Mouse (Mus musculus) cerebellum, postnatal 36 days (tissue): ENCODE measurements at regions not wholly inside any gene's neighbourhood (a gene's known extent, or its start where the extent isn't known, plus 50 kb on each side); places are given as distances from the start of the nearest gene placed in this dataset.
"Not testable (repeated sequence)": the region's sequence is repeated elsewhere in the genome, so short reads cannot be mapped to it uniquely, and the experiment has no call there.

ENCODE experiments used
- DNase-seq, 2 experiments: peaks; one replicate each; pipeline ENCODE4 v3.0.0; 2021 to 2022; ENCODE audit warnings: mixed read lengths in 2 of 2

DNA sequence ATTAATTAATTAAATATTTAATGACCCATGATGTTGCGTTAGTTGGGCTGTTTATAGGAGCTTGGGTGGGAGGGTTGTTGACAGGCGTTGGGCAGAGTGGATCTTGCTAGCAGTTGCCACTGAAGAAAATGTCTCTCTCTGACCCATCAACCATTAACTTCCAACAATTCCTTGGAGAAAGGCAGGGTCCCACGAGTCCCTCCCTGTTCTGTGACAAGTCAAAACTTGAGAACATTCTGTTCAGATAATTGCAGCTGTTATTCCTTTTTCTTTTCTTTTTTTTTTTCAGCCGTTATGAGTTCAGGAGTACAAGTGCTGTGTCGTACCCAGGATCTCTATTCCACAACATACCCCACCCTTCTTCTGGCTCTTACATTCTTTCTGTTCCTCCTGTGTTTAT, 59.8 kb upstream of the Tnfrsf21 start:
- no peak for DNase-seq

DNA sequence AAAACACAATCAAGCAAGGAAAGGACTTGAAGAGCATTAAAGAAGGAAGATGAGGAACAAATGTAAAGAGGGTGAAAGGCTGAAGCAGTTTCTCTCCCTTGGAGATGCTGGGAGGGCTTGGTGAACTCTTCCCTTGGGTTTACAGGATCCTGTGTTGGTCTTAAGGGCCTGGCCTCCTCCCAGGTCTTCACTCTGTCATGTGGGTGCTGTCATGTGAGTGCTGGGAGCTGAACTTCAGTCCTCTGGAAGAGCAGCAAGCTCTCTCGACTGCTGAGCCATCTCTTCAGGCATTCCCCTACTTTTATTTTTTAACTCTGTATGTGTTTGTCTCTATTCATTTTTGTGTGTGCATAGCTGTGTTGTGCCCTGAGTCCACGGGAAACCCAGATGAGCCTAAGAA, 61.6 kb upstream of the Tnfrsf21 start:
- no peak for DNase-seq

DNA sequence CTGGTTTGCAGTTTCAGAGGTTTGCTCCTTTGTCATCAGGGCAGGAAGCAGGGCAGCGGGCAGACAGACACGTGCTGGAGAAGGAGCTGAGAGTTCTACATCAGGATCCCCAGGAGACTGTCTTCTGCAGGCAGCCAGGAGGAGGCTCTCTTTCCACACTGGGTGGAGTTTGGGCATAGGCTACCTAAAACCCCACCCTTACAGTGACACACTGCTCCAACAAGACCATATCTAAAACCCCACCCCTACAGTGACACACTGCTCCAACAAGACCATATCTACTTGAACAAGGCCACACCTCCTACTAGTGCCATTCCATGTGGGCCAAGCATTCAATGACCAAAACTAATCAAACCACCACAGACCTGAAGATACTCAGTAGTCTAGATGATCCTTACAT, 68.0 kb upstream of the Cd2ap start:
- no peak for DNase-seq

DNA sequence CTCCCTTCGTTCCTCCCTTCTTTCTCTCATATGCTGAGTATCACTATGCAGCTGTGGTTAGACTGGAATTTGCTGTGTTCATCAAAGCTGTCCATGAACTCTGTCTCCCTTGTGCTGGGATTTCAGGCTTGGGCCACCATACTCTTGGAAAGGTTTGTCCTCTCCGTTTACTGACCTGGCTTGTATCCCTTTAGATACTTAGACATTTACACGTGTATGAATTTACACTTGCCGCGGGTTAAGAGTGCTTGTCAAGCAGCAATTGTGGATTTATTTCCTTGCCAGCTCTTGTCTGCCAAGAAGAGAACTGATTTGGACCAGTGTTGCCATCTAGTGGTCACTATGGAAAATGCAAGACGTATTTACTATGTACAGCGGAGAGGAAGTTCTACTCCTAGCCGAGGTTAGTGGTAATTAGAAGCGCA, 66.8 kb upstream of the Cd2ap start:
- DNase-seq = peak; percentile 9 to 63

DNA sequence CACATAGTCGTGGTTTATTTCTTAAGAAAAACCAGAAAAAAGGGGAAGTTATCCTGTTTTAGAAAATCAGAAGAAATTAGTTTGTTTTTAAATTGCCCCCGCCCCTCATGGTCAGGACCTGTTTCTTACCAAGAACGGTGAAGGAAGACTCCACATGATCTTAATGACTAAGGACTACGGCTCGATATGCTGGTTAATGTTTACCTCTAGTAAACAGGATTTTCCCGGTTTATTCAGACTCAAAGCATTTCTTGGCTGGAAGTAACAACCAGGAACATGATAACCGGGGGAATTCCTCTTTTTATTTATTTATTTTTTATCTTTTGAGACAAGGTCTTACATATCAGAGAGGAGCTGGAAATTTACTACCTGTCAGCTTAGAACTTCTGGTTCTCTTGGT, 63.0 kb upstream of the Cd2ap start:
- no peak for DNase-seq

DNA sequence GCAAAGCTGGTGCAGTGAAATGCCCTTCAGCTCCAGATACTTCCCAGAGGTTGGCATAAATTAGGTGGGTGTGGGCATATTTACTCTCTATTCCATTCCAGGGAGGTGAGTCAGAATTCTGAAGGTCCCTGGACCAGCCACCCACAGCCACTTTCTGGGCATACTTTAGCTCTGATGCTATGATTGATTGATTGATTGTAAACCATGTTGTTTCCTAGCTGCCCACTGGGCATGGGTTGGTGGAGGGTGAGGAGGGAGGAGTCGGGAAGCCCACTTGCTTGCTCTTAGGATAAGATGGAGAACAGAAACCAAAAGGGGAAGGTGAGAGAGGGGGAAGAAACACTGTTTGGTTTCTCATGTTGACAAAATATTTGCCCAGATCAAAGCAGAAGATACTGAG, 62.1 kb upstream of the Cd2ap start:
- DNase-seq = no peak

DNA sequence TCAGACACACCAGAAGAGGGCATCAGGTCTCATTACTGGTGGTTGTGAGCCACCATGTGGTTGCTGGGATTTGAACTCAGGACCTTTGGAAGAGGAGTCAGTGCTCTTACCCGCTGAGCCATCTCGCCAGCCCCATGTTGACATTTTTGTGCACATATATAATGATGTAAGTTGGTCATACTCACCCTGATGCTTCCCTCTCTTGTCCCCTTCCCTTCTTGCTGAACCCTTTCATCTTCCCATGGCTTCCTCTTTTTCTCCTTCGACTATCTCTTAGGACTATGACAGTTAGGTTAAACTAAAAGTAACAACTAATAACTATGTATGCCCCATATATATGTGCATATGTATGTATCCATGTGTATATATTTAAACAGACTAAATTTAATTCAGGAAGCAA, 61.0 kb upstream of the Cd2ap start:
- not testable (repeated sequence) for DNase-seq

DNA sequence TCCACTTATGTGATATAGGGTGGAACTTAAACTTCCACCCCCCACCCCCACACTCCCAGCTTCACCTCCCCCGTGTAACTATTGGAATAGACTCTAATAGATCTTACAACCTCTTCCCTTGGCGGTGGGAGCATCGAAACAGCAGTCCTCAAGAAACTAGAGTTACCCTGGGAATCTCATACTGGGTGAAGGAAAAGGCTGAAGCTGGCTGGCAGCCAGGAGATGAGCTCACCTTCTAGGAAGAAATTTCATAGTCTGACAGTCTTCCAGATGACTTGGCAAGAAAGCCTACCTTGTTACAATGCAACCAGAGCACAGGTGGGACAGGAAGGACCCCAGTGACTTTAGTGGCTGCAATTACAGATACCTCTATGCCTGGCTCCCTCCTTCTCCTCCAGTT, 57.6 kb upstream of the Cd2ap start:
- peak in 1 of 2 experiments; percentile 6 for DNase-seq

DNA sequence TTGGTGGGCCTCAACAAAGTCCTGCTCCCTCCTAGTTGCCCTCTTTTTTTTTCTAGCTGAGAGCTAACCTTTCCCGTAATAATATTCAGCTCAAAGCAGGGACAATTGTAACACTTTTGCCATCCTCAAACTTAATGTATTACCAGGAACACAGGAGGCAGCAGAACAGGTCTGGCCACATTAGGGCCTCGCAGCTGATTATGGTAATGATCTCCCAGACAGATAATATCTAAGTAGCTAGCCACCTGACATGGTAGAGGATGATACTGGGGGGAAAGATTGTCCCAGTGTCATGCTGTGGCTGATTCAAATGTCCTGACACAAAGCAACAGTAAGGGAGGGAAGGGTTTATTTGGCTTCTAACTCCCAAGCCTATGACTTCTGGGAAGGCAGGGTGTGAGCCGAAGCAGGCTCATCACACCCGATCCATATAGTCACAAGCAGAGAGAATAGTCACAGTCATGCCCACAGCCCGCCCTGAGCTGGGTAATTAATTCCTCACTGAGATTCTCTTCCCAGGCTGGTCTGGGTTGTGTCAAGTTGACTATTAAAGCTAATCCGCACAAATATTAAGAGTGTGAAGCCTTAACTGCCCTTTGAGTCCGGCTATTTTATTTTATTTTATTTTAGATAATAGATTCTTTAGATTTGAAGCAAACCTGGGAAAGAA, 57.0 kb upstream of the Cd2ap start:
- no peak for DNase-seq

DNA sequence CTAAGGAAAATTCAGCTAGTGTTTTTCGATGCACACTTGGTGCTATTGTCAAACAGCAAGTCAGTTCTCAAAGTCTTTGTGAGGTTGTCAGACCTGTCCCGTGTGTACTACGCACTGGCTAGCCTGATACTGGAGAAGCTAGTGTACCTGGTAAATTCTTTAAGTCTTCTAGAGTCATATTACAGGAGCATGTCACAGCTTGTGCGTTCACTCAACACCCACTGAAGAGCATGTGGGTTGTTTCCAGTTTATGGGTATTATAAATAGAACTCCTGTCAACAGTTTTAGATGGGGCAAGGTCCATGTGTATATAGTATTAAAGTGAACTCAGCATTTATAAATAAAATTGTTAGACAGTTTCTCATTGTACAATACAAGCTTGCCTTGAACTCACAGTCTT, 50.9 kb upstream of the Cd2ap start:
- no peak for DNase-seq
